Mouse (Mus musculus): ENCODE results near the gene Ssr2.

DNA sequence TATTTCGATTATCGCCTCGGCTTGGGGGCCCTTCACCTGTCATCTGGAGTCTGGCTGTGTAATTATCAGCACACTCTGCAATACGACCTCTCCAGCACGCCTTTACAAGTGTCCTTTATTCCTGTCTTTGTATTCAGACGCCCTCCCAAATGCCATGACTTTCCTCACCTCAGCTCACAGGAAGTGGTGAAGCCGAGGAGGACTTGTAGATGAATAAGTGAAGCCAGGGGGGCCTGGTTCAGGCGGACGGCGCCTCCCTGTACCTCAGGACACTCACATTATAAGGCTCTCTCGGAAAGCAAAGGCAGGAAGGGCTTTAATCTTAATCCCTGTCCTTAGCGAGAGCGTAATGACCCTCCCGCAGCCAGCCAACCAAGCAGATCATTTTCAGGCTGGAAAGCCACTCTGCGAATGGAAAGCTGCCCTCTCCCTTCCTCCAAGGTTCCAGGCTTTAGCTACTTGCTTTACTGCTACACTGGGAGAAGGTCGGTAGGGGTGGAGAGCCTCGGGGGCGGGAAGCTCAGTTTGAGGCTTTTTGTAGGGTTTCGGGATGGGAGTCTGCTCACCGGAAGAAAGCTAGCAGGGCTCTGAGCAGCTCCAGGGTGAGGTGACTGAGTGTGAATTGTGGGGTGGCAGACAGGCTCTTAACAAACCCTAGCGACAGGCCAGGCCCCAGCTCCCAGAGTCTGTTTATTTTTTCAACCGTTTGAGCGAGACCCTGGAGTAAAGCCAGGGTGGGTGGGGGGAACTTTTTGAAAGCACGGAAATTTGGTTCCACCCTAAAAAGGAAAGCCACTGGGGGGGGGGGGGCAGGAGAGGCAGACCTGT is 46.7 kb downstream of the Ssr2 start:
- TF ChIP-seq CTCF (IDR thresholded peaks at IDR 0.05; ENCODE audit: low read depth) (no peak), EP300 (optimal IDR thresholded peaks at IDR 0.05) (no peak)

Data from stomach, postnatal 0 days (tissue).